Mouse (Mus musculus) brain, embryonic 14.5 days (tissue): Measurements from ENCODE around the gene Rbpj. TPM values are rescaled to one million over a fixed set of nuclear protein-coding genes. Genes with fewer than 3 reads are reported as not detected.

Experiments used
- DNase-seq: peaks from one replicate; pipeline ENCODE4 v3.0.0-alpha.2; 2011; ENCODE audit warnings: low read depth
- CTCF ChIP-seq: fragments of 200-500 bp; IDR thresholded peaks from 2 replicates; pipeline ENCODE4 v1.5.1; 2012; ENCODE audit warnings: inconsistent platforms, mild to moderate bottlenecking, moderate library complexity, borderline replicate concordance; ENCODE audit not compliant: insufficient read depth, insufficient read length; ENCODE audit errors: extremely low read depth
- POLR2A ChIP-seq: fragments of 200-500 bp; IDR thresholded peaks from 2 replicates; pipeline ENCODE4 v1.6.1; 2012; ENCODE audit warnings: mild to moderate bottlenecking, inconsistent platforms, borderline replicate concordance; ENCODE audit not compliant: poor library complexity, insufficient read depth, insufficient read length, severe bottlenecking; ENCODE audit errors: extremely low read depth
- polyA plus RNA-seq: library from polyadenylated mRNA; depleted of rRNA; stranded (reverse); fragments of >200 nt; gene quantifications from 2 replicates; pipeline ENCODE4 v1.2.3, GENCODE M21; 2012

The Rbpj gene
- polyA plus RNA-seq, 1 experiment, result 62.6 TPM

GRCm38 (mm10) chr5:53514959-53515612, 49.1 kb downstream of the Rbpj start:
- DNase-seq, result peak; percentile 35
- no peak for TF ChIP-seq CTCF

GRCm38 (mm10) chr5:53516482-53516881, 50.5 kb downstream of the Rbpj start:
- DNase-seq, result no peak
- TF ChIP-seq CTCF (no peak), POLR2A (no peak)

GRCm38 (mm10) chr5:53517802-53518201, 51.9 kb downstream of the Rbpj start:
- TF ChIP-seq CTCF (no peak), POLR2A (no peak)
- DNase-seq, result no peak

GRCm38 (mm10) chr5:53519131-53519530, 53.2 kb downstream of the Rbpj start:
- peak; percentile 50 for DNase-seq
- no peak for TF ChIP-seq CTCF
- TF ChIP-seq POLR2A, result no peak

GRCm38 (mm10) chr5:53519998-53520577, 54.1 kb downstream of the Rbpj start:
- TF ChIP-seq CTCF, result no peak
- no peak for TF ChIP-seq POLR2A
- peak; percentile 64 for DNase-seq

GRCm38 (mm10) chr5:53523046-53523445, 57.1 kb downstream of the Rbpj start:
- TF ChIP-seq POLR2A, result no peak
- peak; percentile 94 for DNase-seq

- no peak for TF ChIP-seq POLR2A
- no peak for TF ChIP-seq CTCF
- peak; percentile 33 for DNase-seq
These were observed 58.2 kb downstream of the Rbpj start for GRCm38 (mm10) chr5:53524162-53524561.

- DNase-seq, result peak; percentile 20
- TF ChIP-seq POLR2A (no peak), CTCF (no peak)
These were observed 58.9 kb downstream of the Rbpj start for GRCm38 (mm10) chr5:53524831-53525230.

- DNase-seq, result peak; percentile 85
- no peak for TF ChIP-seq CTCF
- no peak for TF ChIP-seq POLR2A
These were observed 59.5 kb downstream of the Rbpj start for GRCm38 (mm10) chr5:53525305-53526069.

- TF ChIP-seq POLR2A, result no peak
- TF ChIP-seq CTCF, result no peak
- no peak for DNase-seq
These were observed 60.1 kb downstream of the Rbpj start for GRCm38 (mm10) chr5:53526070-53526430.

GRCm38 (mm10) chr5:53529846-53530245, 63.9 kb downstream of the Rbpj start:
- TF ChIP-seq CTCF (no peak), POLR2A (no peak)
- DNase-seq, result peak; percentile 73

- DNase-seq, result no peak
These were observed 69.1 kb downstream of the Rbpj start for GRCm38 (mm10) chr5:53535096-53535495.

More at GRCm38 (mm10) chr5:53535096-53535495, 69.1 kb downstream of the Rbpj start:
- TF ChIP-seq POLR2A (no peak), CTCF (no peak)
